Mouse (Mus musculus) thymus, adult 2 months (tissue): ENCODE data around the gene Epha6. TPM values are rescaled to one million over a fixed set of nuclear protein-coding genes. Genes with fewer than 3 reads are reported as not detected.

ENCODE experiments used
- DNase-seq: peaks from one replicate; pipeline ENCODE4 v3.0.0; 2021
- H3K27ac ChIP-seq: fragments of 200-500 bp; 2 replicates; pipeline ENCODE4 v1.5.1; 2012; ENCODE audit warnings: low read length, control low read depth; ENCODE audit not compliant: control insufficient read depth, insufficient read depth
- H3K27me3 ChIP-seq: fragments of 200-500 bp; 2 replicates; pipeline ENCODE4 v1.6.1; 2012; ENCODE audit warnings: mild to moderate bottlenecking, low read length, moderate library complexity, mixed read lengths; ENCODE audit not compliant: control insufficient read depth, insufficient read depth
- H3K36me3 ChIP-seq: fragments of 200-500 bp; 2 replicates; pipeline ENCODE4 v1.6.1; 2012; ENCODE audit warnings: mild to moderate bottlenecking, low read length, moderate library complexity; ENCODE audit not compliant: control insufficient read depth, insufficient read depth
- H3K4me1 ChIP-seq: fragments of 200-500 bp; replicated peaks from 2 replicates; pipeline ENCODE4 v1.6.1; 2012; ENCODE audit warnings: low read length; ENCODE audit not compliant: control insufficient read depth, insufficient read depth
- H3K4me3 ChIP-seq: fragments of 200-500 bp; 2 replicates; pipeline ENCODE4 v1.5.1; 2012; ENCODE audit warnings: mild to moderate bottlenecking, low read length, control low read depth, moderate library complexity; ENCODE audit not compliant: control insufficient read depth, insufficient read depth
- CTCF ChIP-seq: fragments of 200-500 bp; IDR thresholded peaks from 2 replicates; pipeline ENCODE4 v1.5.1; 2012; ENCODE audit warnings: mild to moderate bottlenecking, control low read depth, low read length, moderate library complexity, borderline replicate concordance; ENCODE audit not compliant: control insufficient read depth, poor library complexity, insufficient read depth; ENCODE audit errors: extremely low read depth
- POLR2A ChIP-seq: fragments of 200-500 bp; IDR thresholded peaks from 2 replicates; pipeline ENCODE4 v1.6.1; 2012; ENCODE audit warnings: mild to moderate bottlenecking, low read length, control low read depth, moderate library complexity; ENCODE audit not compliant: control insufficient read depth, poor library complexity, insufficient read depth; ENCODE audit errors: extremely low read depth
- WGBS: fragments of 180-500 bp; shearing (Covaris S2); methylation state at CpG from one replicate; pipeline ENCODE4 v1.1.7; 2018; 5-methylcytosine and 5-hydroxymethylcytosine counted together
- polyA plus RNA-seq: library from polyadenylated mRNA; depleted of rRNA; stranded (reverse); fragments of >200 nt; gene quantifications from 2 replicates; pipeline ENCODE4 v1.2.3, GENCODE M21; 2012

Epha6 gene
- polyA plus RNA-seq, 1 experiment = not detected

- DNase-seq = no peak
Observed at GRCm38 (mm10) chr16:60121435-60121834, 483.9 kb downstream of the Epha6 start.

GRCm38 (mm10) chr16:60102210-60102609 lies 503.1 kb downstream of the Epha6 start:
- no peak for TF ChIP-seq POLR2A
- no peak for TF ChIP-seq CTCF

More at GRCm38 (mm10) chr16:60121435-60121834, 483.9 kb downstream of the Epha6 start:
- Histone ChIP-seq H3K27me3 (no peaks in the 10 kb centered on the region), H3K4me1 (no peaks in the 10 kb centered on the region), H3K4me3 (no peak overlapping the region), H3K36me3 (no peaks in the 10 kb centered on the region), H3K27ac (no peak overlapping the region)
- 86% methylated on average over 3 of the region's 3 CpGs for WGBS
- TF ChIP-seq POLR2A (no peak), CTCF (no peak)

GRCm38 (mm10) chr16:60095333-60095732 lies 510.0 kb downstream of the Epha6 start:
- DNase-seq = no peak
- WGBS = 73% methylated on average over 1 of the region's 1 CpGs
- TF ChIP-seq POLR2A (no peak), CTCF (no peak)
- Histone ChIP-seq H3K27me3 (no peaks in the 10 kb centered on the region), H3K36me3 (no peaks in the 10 kb centered on the region), H3K4me1 (no peaks in the 10 kb centered on the region), H3K27ac (no peak overlapping the region), H3K4me3 (no peak overlapping the region)

More at GRCm38 (mm10) chr16:60102210-60102609, 503.1 kb downstream of the Epha6 start:
- 90% methylated on average over 3 of the region's 3 CpGs for whole genome bisulfite sequencing
- H3K36me3 ChIP-seq = no peaks in the 10 kb centered on the region
- H3K27ac ChIP-seq = no peak overlapping the region
- H3K4me3 ChIP-seq = no peak overlapping the region
- no peaks in the 10 kb centered on the region for H3K4me1 ChIP-seq
- no peak for DNase-seq
- H3K27me3 ChIP-seq = no peaks in the 10 kb centered on the region

- no peaks in the 10 kb centered on the region for H3K4me1 ChIP-seq
- H3K36me3 ChIP-seq = no peaks in the 10 kb centered on the region
- DNase-seq = no peak
- no peak overlapping the region for H3K27ac ChIP-seq
- TF ChIP-seq POLR2A (no peak), CTCF (no peak)
- H3K4me3 ChIP-seq = no peak overlapping the region
- WGBS = 92% methylated on average over 3 of the region's 3 CpGs
- H3K27me3 ChIP-seq = no peaks in the 10 kb centered on the region
Observed at GRCm38 (mm10) chr16:60086976-60087375, 518.4 kb downstream of the Epha6 start.

GRCm38 (mm10) chr16:60070457-60071112 lies 534.7 kb downstream of the Epha6 start:
- DNase-seq = no peak
- no peak overlapping the region for H3K4me3 ChIP-seq
- no peaks in the 10 kb centered on the region for H3K4me1 ChIP-seq
- no peaks in the 10 kb centered on the region for H3K36me3 ChIP-seq
- WGBS = 88% methylated on average over 10 of the region's 10 CpGs
- no peaks in the 10 kb centered on the region for H3K27me3 ChIP-seq
- TF ChIP-seq CTCF = no peak
- TF ChIP-seq POLR2A = no peak
- no peak overlapping the region for H3K27ac ChIP-seq

- 70% methylated on average over 1 of the region's 1 CpGs for WGBS
- no peaks in the 10 kb centered on the region for H3K36me3 ChIP-seq
- TF ChIP-seq POLR2A (no peak), CTCF (no peak)
Observed at GRCm38 (mm10) chr16:60043809-60044208, 561.5 kb downstream of the Epha6 start.

More at GRCm38 (mm10) chr16:60043809-60044208, 561.5 kb downstream of the Epha6 start:
- H3K27me3 ChIP-seq = no peaks in the 10 kb centered on the region
- DNase-seq = no peak
- no peaks in the 10 kb centered on the region for H3K4me1 ChIP-seq
- no peak overlapping the region for H3K4me3 ChIP-seq
- no peak overlapping the region for H3K27ac ChIP-seq
